Mouse (Mus musculus) neural tube, embryonic 11.5 days (tissue): ENCODE data around the gene Arsb. TPM values are rescaled to one million over a fixed set of nuclear protein-coding genes. Genes with fewer than 3 reads are reported as not detected.

ENCODE experiments used
- ATAC-seq: fragments of 200-750 bp; cut with Nextera tagmentation; 2 replicates; pipeline ENCODE4 v1.8.0; 2017; ENCODE audit warnings: moderate number of reproducible peaks, mild to moderate bottlenecking, moderate TSS enrichment, moderate library complexity; ENCODE audit not compliant: insufficient read depth, low FRiP score, low TSS enrichment
- DNase-seq: peaks from one replicate; pipeline ENCODE4 v3.0.0-alpha.2; 2015; ENCODE audit warnings: low spot score
- H3K27ac ChIP-seq: fragments of 300-500 bp; sonication (generic); 2 replicates; pipeline ENCODE4 v1.5.1; 2014; ENCODE audit warnings: low read depth, mild to moderate bottlenecking, low read length
- H3K27me3 ChIP-seq: fragments of 300-500 bp; sonication (generic); 2 replicates; pipeline ENCODE4 v1.6.1; 2014; ENCODE audit warnings: mild to moderate bottlenecking, low read length, mixed read lengths; ENCODE audit not compliant: control insufficient read depth, insufficient read depth
- H3K36me3 ChIP-seq: fragments of 300-500 bp; sonication (generic); 2 replicates; pipeline ENCODE4 v1.6.1; 2014; ENCODE audit warnings: mild to moderate bottlenecking, low read length, moderate library complexity, mixed read lengths; ENCODE audit not compliant: control insufficient read depth, insufficient read depth
- H3K4me1 ChIP-seq: fragments of 300-500 bp; sonication (generic); 2 replicates; pipeline ENCODE4 v1.6.1; 2014; ENCODE audit warnings: low read length, mixed read lengths; ENCODE audit not compliant: control insufficient read depth, insufficient read depth
- H3K4me2 ChIP-seq: fragments of 300-500 bp; sonication (generic); 2 replicates; pipeline ENCODE4 v1.6.1; 2014; ENCODE audit warnings: low read depth, mild to moderate bottlenecking, moderate library complexity
- H3K4me3 ChIP-seq: fragments of 300-500 bp; sonication (generic); 2 replicates; pipeline ENCODE4 v1.5.1; 2014; ENCODE audit warnings: low read depth, low read length
- H3K9ac ChIP-seq: fragments of 300-500 bp; sonication (generic); 2 replicates; pipeline ENCODE4 v1.6.1; 2014; ENCODE audit warnings: mild to moderate bottlenecking, low read length
- H3K9me3 ChIP-seq: fragments of 300-500 bp; sonication (generic); 2 replicates; pipeline ENCODE4 v1.6.1; 2016; ENCODE audit warnings: low read length; ENCODE audit not compliant: control insufficient read depth
- WGBS: fragments of 180-500 bp; shearing (Covaris S2); extraction: QIAGEN DNeasy Blood & Tissue Kit; methylation state at CpG from one replicate; pipeline ENCODE4 v1.1.7; 2014; 5-methylcytosine and 5-hydroxymethylcytosine counted together
- polyA plus RNA-seq: library from polyadenylated mRNA; unstranded; fragments of >200 nt; fragmentation: Nextera tagmentation; extraction: Ambion mirVana; gene quantifications from 2 replicates; pipeline ENCODE4 v1.2.1, GENCODE M21; 2014

Arsb gene
- polyA plus RNA-seq, 1 experiment from 2014 or later: 7.3 TPM

GRCm38 (mm10) chr13:93897943-93898826, 126.8 kb downstream of the Arsb start:
- no peak for ATAC-seq
- H3K27ac ChIP-seq: no peak overlapping the region
- WGBS: 59% methylated on average over 13 of the region's 13 CpGs
- H3K9ac ChIP-seq: no peak overlapping the region
- no peaks in the 10 kb centered on the region for H3K4me1 ChIP-seq
- no peak overlapping the region for H3K4me3 ChIP-seq
- H3K27me3 ChIP-seq: no peaks in the 10 kb centered on the region
- DNase-seq: no peak
- no peak overlapping the region for H3K4me2 ChIP-seq
- no peaks in the 10 kb centered on the region for H3K36me3 ChIP-seq
- no peaks in the 10 kb centered on the region for H3K9me3 ChIP-seq

- Histone ChIP-seq H3K27ac (no peak overlapping the region), H3K9ac (no peak overlapping the region), H3K4me1 (no peaks in the 10 kb centered on the region), H3K36me3 (no peaks in the 10 kb centered on the region), H3K4me3 (no peak overlapping the region), H3K4me2 (no peak overlapping the region), H3K27me3 (no peaks in the 10 kb centered on the region), H3K9me3 (no peaks in the 10 kb centered on the region)
- 81% methylated on average over 3 of the region's 3 CpGs for WGBS
- DNase-seq (no peak), ATAC-seq (no peak)
These were observed 128.2 kb downstream of the Arsb start for GRCm38 (mm10) chr13:93899378-93900256.

GRCm38 (mm10) chr13:93900934-93901626, 129.7 kb downstream of the Arsb start:
- Histone ChIP-seq H3K27ac (no peak overlapping the region), H3K4me2 (no peak overlapping the region), H3K9ac (no peak overlapping the region), H3K4me3 (no peak overlapping the region), H3K36me3 (no peaks in the 10 kb centered on the region), H3K4me1 (no peaks in the 10 kb centered on the region), H3K27me3 (no peaks in the 10 kb centered on the region), H3K9me3 (no peaks in the 10 kb centered on the region)
- WGBS: 84% methylated on average over 13 of the region's 13 CpGs
- no peak for DNase-seq
- no peak for ATAC-seq

- no peak overlapping the region for H3K4me2 ChIP-seq
- no peak for ATAC-seq
- H3K27me3 ChIP-seq: no peaks in the 10 kb centered on the region
- no peak overlapping the region for H3K27ac ChIP-seq
- no peaks in the 10 kb centered on the region for H3K9me3 ChIP-seq
- no peaks in the 10 kb centered on the region for H3K4me1 ChIP-seq
- DNase-seq: no peak
- 98% methylated on average over 2 of the region's 2 CpGs for WGBS
- no peaks in the 10 kb centered on the region for H3K36me3 ChIP-seq
- H3K4me3 ChIP-seq: no peak overlapping the region
- no peak overlapping the region for H3K9ac ChIP-seq
These were observed 130.7 kb downstream of the Arsb start for GRCm38 (mm10) chr13:93902126-93902525.

- H3K27ac ChIP-seq: no peak overlapping the region
- 86% methylated on average over 10 of the region's 10 CpGs for WGBS
These were observed 135.3 kb downstream of the Arsb start for GRCm38 (mm10) chr13:93906552-93907245.

GRCm38 (mm10) chr13:93907971-93908370, 136.5 kb downstream of the Arsb start:
- ATAC-seq: no peak
- Histone ChIP-seq H3K36me3 (no peaks in the 10 kb centered on the region), H3K4me2 (no peak overlapping the region), H3K27ac (no peak overlapping the region), H3K9ac (no peak overlapping the region), H3K27me3 (no peaks in the 10 kb centered on the region), H3K4me1 (no peaks in the 10 kb centered on the region), H3K9me3 (no peaks in the 10 kb centered on the region), H3K4me3 (no peak overlapping the region)
- 98% methylated on average over 3 of the region's 3 CpGs for WGBS
- DNase-seq: no peak

More at GRCm38 (mm10) chr13:93906552-93907245, 135.3 kb downstream of the Arsb start:
- Histone ChIP-seq H3K4me1 (no peaks in the 10 kb centered on the region), H3K9me3 (no peaks in the 10 kb centered on the region), H3K4me2 (no peak overlapping the region), H3K27me3 (no peaks in the 10 kb centered on the region), H3K36me3 (no peaks in the 10 kb centered on the region), H3K9ac (no peak overlapping the region), H3K4me3 (no peak overlapping the region)
- DNase-seq: no peak
- ATAC-seq: no peak

GRCm38 (mm10) chr13:93909847-93910246, 138.4 kb downstream of the Arsb start:
- no peaks in the 10 kb centered on the region for H3K4me1 ChIP-seq
- no peak for DNase-seq
- no peak overlapping the region for H3K4me2 ChIP-seq
- H3K9ac ChIP-seq: no peak overlapping the region
- no peaks in the 10 kb centered on the region for H3K9me3 ChIP-seq
- H3K4me3 ChIP-seq: no peak overlapping the region
- no peak for ATAC-seq
- no peaks in the 10 kb centered on the region for H3K36me3 ChIP-seq
- WGBS: 78% methylated on average over 5 of the region's 5 CpGs
- H3K27ac ChIP-seq: no peak overlapping the region
- H3K27me3 ChIP-seq: no peaks in the 10 kb centered on the region

- WGBS: 53% methylated on average over 7 of the region's 7 CpGs
- ATAC-seq: no peak
- H3K9me3 ChIP-seq: no peaks in the 10 kb centered on the region
- H3K4me2 ChIP-seq: no peak overlapping the region
- H3K4me3 ChIP-seq: no peak overlapping the region
- no peak for DNase-seq
- H3K4me1 ChIP-seq: no peaks in the 10 kb centered on the region
- no peaks in the 10 kb centered on the region for H3K36me3 ChIP-seq
- H3K27me3 ChIP-seq: no peaks in the 10 kb centered on the region
- no peak overlapping the region for H3K27ac ChIP-seq
- H3K9ac ChIP-seq: no peak overlapping the region
These were observed 139.6 kb downstream of the Arsb start for GRCm38 (mm10) chr13:93911037-93911436.
